Mouse (Mus musculus) natural killer cell, adult 2 months (primary cell): ENCODE results near the gene Adamts20.
A peak's percentile ranks its signal among the peaks of the same experiment; 100 is the strongest.

Experiments used
- DNase-seq, 2 experiments: peaks; one replicate each; pipeline ENCODE4 v3.0.0; 2022; ENCODE audit warnings: low spot score in 2 of 2

The Adamts20 gene

DNA sequence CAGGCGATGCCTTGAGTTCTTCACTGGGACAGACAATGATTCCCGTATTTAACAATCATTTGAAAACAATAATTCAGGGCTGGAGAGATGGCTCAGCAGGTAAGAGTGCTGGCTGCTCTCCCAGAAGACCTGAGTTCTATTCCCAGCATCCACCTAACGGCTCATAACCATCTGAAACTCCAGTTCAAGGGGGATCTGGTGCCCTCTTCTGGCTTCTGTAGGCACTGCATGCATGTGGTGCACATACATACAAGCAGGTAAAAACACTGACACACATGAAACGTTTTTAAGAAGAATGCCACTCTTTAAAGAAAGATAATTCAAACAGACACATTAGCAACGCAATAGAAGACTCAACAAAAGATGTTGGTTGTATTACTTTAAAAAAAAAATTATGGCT lies 120.9 kb downstream of the Adamts20 start:
- no peak for DNase-seq

DNA sequence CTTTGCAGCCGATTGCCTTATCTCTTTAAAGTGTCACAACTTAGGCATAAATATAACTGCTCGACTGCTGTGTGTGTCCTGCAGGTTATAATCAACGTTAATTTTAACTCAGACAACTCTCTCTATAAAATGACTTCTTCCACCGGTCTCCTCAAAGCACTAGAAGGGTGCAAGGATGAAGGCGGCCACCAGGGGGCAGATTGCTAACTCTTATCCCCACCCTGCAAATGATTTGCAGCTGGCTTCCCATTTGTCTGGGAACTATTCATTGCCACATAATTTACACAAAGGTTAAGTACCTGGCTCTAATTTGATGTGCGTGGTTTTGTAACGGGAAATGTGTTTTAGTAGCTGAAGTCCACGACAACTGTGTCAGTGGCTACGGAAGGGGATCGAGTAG lies 122.9 kb downstream of the Adamts20 start:
- DNase-seq, result peak; percentile 10 to 47

- DNase-seq, result no peak
These were observed 126.2 kb downstream of the Adamts20 start for GRCm38 (mm10) chr15:94339011-94339410.

DNA sequence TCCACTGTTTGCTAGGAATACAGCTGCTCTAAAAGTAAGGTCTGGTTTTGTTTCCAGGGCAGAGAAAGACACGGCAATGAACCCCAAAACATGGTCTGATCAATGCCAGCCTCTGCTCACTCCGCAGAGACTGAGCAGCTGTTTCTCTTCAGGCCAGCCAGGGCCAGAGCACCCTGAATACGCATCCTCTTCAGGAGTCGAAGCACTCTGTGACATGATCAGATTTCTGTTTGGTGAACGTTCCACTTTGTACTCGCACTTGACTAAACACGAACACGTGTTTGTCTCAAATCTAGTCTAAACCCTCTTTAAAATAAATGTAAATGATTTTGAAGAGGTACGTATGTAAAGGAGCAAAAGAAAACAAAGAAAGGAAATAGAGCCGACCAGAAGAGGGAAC lies 130.6 kb downstream of the Adamts20 start:
- no peak for DNase-seq

DNA sequence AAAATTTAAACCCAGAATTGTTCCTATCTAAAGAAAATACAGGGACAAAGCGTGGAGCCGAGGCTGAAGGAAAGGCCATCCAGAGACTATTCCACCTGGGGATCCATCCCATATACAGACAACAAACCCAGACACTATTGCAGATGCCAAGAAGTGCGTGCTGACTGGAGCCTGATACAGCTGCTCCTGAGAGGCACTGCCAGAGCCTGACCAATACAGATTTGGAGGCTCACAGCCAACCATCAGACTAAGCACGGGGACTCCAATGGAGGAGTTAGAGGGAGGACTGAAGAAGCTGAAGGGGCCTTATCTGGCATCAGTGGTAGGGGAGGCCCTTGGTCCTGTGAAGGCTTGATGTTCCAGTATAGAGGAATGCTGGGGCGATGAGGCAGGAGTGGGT lies 138.6 kb downstream of the Adamts20 start:
- no peak for DNase-seq

- DNase-seq, result no peak
These were observed 139.6 kb downstream of the Adamts20 start for GRCm38 (mm10) chr15:94325509-94326181.

GRCm38 (mm10) chr15:94316171-94316570 lies 149.0 kb downstream of the Adamts20 start:
- DNase-seq, result no peak

DNA sequence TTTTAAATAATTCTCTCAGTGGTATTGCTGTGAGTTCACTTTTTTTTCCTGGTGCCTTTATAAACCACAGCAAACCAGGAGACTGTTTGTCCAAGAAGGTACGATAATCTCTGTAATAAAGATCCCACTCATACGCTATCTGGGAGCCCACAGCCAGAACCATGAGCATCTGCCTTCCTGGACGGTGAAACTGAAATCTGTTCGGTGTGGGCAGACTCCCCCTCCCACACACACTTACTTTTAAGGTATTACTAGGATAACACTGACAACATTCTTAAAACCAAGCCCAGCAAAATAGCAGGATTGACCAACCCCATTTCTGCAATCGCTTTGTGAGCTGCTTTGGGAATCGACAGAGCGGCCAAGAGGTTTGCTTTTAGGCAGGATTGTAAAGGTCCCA lies 155.5 kb downstream of the Adamts20 start:
- no peak for DNase-seq

DNA sequence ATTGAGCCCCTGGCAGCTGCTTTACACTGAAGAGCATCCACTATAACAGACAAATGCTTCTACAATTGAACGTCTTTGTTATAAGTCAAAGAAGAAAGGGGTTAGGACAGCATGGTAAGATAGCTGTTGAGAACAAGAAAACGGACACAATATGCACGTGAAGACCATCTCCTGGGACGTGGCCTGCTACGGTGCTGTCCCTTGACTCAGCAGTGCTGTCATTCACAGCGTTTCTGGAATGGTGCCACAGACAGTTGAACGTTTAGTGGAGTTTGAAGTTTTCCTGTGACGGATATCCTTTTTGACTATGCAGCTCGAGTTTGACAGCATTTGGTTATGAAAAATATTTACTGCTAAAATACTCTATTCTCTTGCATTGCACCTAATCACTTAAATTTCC lies 157.3 kb downstream of the Adamts20 start:
- no peak for DNase-seq

GRCm38 (mm10) chr15:94303151-94303550 lies 162.1 kb downstream of the Adamts20 start:
- DNase-seq, result no peak

DNA sequence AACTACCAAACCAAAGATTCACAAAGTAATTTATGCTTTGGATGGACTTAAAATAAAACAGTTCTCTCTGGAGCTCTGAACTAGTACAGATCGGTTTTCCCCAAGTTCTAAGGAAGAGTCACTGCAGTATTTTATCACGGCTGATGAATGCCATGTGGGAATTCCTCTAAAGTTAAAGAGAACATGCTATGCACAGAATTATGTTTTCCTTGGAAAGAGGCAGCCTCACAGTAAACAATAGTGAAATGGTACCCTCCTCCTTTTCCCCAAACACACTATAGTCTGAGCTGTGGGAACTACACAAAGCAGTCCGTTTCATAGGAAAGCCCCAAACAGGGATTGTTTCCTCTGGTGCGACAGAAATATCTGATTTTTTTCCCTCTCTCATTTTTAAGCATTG lies 171.1 kb downstream of the Adamts20 start:
- DNase-seq, result no peak

DNA sequence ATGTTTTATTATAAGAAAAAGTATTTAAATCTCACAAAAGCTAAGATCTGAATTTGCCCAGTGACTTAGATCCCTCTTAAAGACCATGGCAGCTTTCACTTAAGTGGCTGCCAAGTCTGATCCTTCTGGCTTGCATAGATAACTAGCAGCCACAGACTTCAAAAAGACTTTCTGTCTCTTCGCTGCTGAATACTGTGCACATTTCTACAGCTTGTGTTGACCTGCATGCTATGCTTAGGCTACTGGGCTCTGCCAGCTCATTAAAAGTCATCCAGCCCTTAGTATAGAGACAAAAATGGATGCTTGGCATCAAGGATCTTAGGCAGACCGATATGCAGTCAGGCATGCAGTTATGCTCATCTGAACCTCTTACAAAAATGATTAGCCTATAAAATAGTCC lies 177.2 kb downstream of the Adamts20 start:
- DNase-seq, result no peak

GRCm38 (mm10) chr15:94287495-94287894 lies 177.7 kb downstream of the Adamts20 start:
- no peak for DNase-seq

GRCm38 (mm10) chr15:94276418-94276817 lies 188.8 kb downstream of the Adamts20 start:
- peak in 1 of 2 experiments; percentile 1 for DNase-seq

DNA sequence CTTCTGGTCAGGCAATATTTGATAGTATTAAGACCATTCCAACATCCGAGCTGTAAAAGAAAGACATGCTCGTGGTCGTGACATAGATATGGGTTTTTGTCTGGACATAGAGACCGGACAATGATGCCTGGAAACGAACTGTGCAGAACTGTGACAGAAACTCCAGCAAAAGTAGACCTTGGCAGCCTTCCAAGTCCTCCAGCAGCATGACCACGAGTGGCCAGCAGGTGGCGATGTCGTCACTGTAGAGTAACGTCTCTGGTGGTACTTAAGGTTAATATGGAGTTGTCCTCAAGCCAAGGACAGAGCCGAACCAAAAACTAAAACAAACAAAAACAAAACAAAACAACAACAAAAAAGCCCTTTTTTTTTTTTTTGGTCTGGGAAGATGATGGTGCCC lies 199.6 kb downstream of the Adamts20 start:
- DNase-seq, result peak; percentile 30 to 60

- no peak for DNase-seq
These were observed 200.7 kb downstream of the Adamts20 start for GRCm38 (mm10) chr15:94264497-94264879.

- no peak for DNase-seq
These were observed 201.2 kb downstream of the Adamts20 start for GRCm38 (mm10) chr15:94263866-94264496.

- DNase-seq, result no peak
These were observed 202.0 kb downstream of the Adamts20 start for GRCm38 (mm10) chr15:94263241-94263640.

- no peak for DNase-seq
These were observed 205.7 kb downstream of the Adamts20 start for GRCm38 (mm10) chr15:94259497-94259896.

- DNase-seq, result no peak
These were observed 209.7 kb downstream of the Adamts20 start for GRCm38 (mm10) chr15:94255538-94255937.

GRCm38 (mm10) chr15:94254861-94255516 lies 210.2 kb downstream of the Adamts20 start:
- DNase-seq, result no peak

DNA sequence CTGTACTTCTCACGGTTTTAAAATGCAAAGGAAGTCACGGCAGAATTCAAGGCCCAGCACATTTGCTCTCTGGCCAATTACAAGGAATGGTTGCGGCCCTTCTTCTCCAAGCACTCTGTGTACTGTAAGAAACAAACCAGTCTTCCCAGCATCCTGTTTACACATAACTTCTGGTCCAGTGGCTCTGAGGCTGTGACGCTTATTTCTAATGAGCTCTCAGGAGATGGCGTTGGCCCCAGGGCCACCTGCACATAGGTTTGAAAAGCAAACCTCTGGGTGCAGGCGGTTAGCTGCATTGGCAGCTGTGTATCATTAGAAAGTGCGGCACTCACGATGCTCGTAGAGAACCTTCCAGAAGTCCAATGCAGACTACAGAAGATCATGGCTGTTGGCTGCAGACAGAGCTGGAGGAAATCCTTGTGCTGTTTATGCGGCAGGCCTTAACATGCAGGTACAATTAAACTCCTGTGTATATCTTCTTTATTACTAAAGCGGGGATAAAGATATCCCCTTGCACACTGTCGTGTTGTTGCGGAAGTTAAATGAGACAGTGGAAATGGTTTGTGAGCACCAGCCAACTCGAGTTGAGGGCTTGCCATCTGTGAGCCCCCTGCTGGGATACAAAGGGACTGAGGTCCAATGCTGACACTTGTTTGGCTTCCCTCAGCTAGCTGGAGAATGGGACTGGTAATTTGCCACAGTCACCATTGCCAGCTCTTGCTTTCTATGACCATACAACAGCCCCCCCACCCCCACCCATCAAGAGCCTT lies 210.9 kb downstream of the Adamts20 start:
- DNase-seq, result no peak
